Mouse (Mus musculus) myocyte (in vitro differentiated cells): Measurements from ENCODE around the gene Gprc5c. TPM values are rescaled to one million over a fixed set of nuclear protein-coding genes. Genes with fewer than 3 reads are reported as not detected.

Source experiments
- H3K27me3 ChIP-seq: one replicate; pipeline ENCODE4 v1.6.1; 2011; ENCODE audit not compliant: control insufficient read depth, insufficient read depth, insufficient read length
- H3K36me3 ChIP-seq: one replicate; pipeline ENCODE4 v1.6.1; 2011; ENCODE audit not compliant: control insufficient read depth, insufficient read depth
- H3K4me2 ChIP-seq: one replicate; pipeline ENCODE4 v1.6.1; 2011; ENCODE audit warnings: low read depth, control low read depth
- H3K4me3 ChIP-seq: one replicate; pipeline ENCODE4 v1.5.1; 2011; ENCODE audit warnings: mild to moderate bottlenecking, control low read depth, moderate library complexity
- H3K79me2 ChIP-seq: one replicate; pipeline ENCODE4 v1.6.1; 2011; ENCODE audit not compliant: control insufficient read depth, insufficient read depth
- H3ac ChIP-seq: one replicate; pipeline ENCODE4 v1.6.1; 2011; ENCODE audit not compliant: control insufficient read depth, insufficient read length
- CEBPB ChIP-seq: IDR thresholded peaks from 2 replicates; pipeline ENCODE4 v1.6.1; 2011; ENCODE audit warnings: mild to moderate bottlenecking, moderate library complexity; ENCODE audit not compliant: poor library complexity, insufficient read depth, severe bottlenecking
- E2F4 ChIP-seq: IDR thresholded peaks from one replicate; pipeline ENCODE4 v1.6.1; 2011; ENCODE audit warnings: mild to moderate bottlenecking, control low read depth, moderate library complexity; ENCODE audit not compliant: insufficient read depth
- MAX ChIP-seq: IDR thresholded peaks from one replicate; pipeline ENCODE4 v1.6.1; 2011; ENCODE audit warnings: low read depth, mild to moderate bottlenecking, control low read depth
- MYOD1 ChIP-seq, 3 experiments: IDR thresholded peaks; one replicate each; pipeline ENCODE4 v1.6.1; 2011; ENCODE audit warnings: control low read depth in 2 of 3, low read depth in 2 of 3, mild to moderate bottlenecking in 2 of 3, moderate library complexity in 1 of 3; ENCODE audit not compliant: insufficient read length in 2 of 3, control insufficient read depth in 1 of 3
- MYOG ChIP-seq, 3 experiments: IDR thresholded peaks; one replicate each; pipeline ENCODE4 v1.6.1; 2011; ENCODE audit warnings: control low read depth in 2 of 3, low read depth in 2 of 3, mild to moderate bottlenecking in 2 of 3; ENCODE audit not compliant: insufficient read length in 2 of 3, control insufficient read depth in 1 of 3, insufficient read depth in 1 of 3
- POLR2A ChIP-seq: IDR thresholded peaks from one replicate; pipeline ENCODE4 v1.6.1; 2011; ENCODE audit warnings: low read depth, mild to moderate bottlenecking, control low read depth, moderate library complexity; ENCODE audit not compliant: insufficient read length
- POLR2AphosphoS2 ChIP-seq: IDR thresholded peaks from one replicate; pipeline ENCODE4 v1.6.1; 2011; ENCODE audit warnings: low read depth, control low read depth; ENCODE audit not compliant: insufficient read length
- REST ChIP-seq: IDR thresholded peaks from one replicate; pipeline ENCODE4 v1.6.1; 2011; ENCODE audit warnings: mild to moderate bottlenecking, control low read depth, moderate library complexity; ENCODE audit not compliant: insufficient read depth, insufficient read length
- SRF ChIP-seq: IDR thresholded peaks from one replicate; pipeline ENCODE4 v1.6.1; 2011; ENCODE audit warnings: low read depth; ENCODE audit not compliant: control insufficient read depth, insufficient read length
- TCF12 ChIP-seq: IDR thresholded peaks from one replicate; pipeline ENCODE4 v1.6.1; 2011; ENCODE audit warnings: mild to moderate bottlenecking, control low read depth; ENCODE audit not compliant: poor library complexity, insufficient read depth, severe bottlenecking
- TCF3 ChIP-seq: IDR thresholded peaks from one replicate; pipeline ENCODE4 v1.6.1; 2011; ENCODE audit warnings: low read depth, control low read depth; ENCODE audit not compliant: insufficient read length
- USF1 ChIP-seq: IDR thresholded peaks from one replicate; pipeline ENCODE4 v1.6.1; 2011; ENCODE audit warnings: low read depth, mild to moderate bottlenecking, control low read depth, moderate library complexity
- polyA plus RNA-seq: library from polyadenylated mRNA; unstranded; fragments of >200 nt; fragmentation: generic; extraction: Trizol; gene quantifications from one replicate; pipeline ENCODE4 v1.2.1, GENCODE M21; 2012; ENCODE audit warnings: missing spikeins

Gene Gprc5c
- polyA plus RNA-seq, 1 experiment, result 172 TPM

DNA sequence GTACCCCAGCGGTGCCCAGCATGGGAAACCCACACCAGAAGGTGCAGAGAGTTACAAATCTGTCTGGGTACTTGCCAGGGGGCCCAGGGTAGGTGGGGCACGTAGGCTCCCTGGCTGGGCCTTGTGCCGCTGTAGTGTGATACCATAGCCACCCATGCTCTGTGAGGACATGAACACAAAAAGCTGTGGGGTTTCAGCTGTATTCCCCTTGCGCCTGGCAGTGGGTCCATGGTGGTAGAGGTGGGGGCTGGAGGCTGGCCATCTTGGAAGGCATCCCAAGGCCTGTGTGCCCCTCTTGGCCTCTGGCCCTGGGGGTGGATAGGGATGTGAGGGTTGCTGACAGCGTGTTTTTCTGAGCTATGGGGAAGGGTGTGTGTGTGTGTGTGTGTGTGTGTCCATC is 15.0 kb downstream of the Gprc5c start:
- Histone ChIP-seq H3K4me3 (no peak overlapping the region), H3K79me2 (no peaks in the 10 kb centered on the region), H3K27me3 (no peaks in the 10 kb centered on the region), H3K36me3 (no peaks in the 10 kb centered on the region), H3ac (no peak overlapping the region), H3K4me2 (no peak overlapping the region)
- TF ChIP-seq MYOG (IDR thresholded peaks at IDR 0.05; ENCODE audit: control insufficient read depth in 1 of 3, insufficient read depth in 1 of 3, insufficient read length in 2 of 3, low read depth in 2 of 3) (peak in 1 of 3 experiments; percentile 18), E2F4 (no peak), REST (no peak), MYOD1 (IDR thresholded peaks at IDR 0.05; ENCODE audit: control insufficient read depth in 1 of 3, insufficient read length in 2 of 3, low read depth in 2 of 3) (no peak), CEBPB (no peak)

DNA sequence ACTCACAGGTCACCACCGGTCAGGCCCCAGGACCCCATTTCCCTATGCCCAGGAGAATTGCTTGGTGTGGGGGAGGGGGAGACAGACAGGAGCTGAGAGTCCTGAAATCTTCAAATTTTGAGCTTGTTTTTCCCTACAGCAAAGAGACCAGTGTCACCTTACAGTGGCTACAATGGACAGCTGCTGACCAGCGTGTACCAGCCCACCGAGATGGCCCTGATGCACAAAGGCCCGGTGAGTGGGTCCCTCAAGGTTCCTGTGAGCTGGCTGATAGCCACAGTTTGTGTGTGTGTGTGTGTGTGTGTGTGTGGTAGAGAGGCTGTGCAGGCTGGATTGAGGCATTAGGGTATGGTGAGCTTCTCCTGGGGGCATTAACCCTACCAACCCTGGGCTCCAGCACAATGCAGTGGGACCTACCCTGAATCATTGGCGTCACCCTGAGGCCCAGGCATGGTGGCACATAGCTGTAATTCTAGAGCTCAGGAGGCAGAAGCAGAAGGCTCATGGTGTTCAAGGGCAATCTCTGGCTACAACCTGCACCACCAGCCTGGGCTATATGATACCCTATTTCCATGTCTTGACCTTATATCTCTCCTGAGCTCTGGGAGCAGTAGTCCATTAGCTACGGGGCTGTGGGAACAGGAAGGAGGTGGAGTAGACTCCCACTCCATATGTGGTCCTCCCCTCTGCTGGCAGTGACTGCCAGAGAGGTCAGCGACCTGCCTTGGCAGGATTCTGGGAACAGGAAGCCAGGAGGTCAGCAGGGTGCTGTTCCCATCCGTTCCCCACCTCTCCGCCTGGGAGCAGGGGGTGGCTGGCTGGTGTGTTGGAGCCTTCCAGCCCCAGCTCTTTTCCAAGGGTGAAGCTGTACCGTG is 15.8 kb downstream of the Gprc5c start:
- H3ac ChIP-seq, result no peak overlapping the region
- no peaks in the 10 kb centered on the region for H3K79me2 ChIP-seq
- H3K36me3 ChIP-seq, result no peaks in the 10 kb centered on the region
- no peak overlapping the region for H3K4me2 ChIP-seq
- H3K27me3 ChIP-seq, result no peaks in the 10 kb centered on the region
- TF ChIP-seq POLR2AphosphoS2, result no peak
- H3K4me3 ChIP-seq, result no peak overlapping the region

DNA sequence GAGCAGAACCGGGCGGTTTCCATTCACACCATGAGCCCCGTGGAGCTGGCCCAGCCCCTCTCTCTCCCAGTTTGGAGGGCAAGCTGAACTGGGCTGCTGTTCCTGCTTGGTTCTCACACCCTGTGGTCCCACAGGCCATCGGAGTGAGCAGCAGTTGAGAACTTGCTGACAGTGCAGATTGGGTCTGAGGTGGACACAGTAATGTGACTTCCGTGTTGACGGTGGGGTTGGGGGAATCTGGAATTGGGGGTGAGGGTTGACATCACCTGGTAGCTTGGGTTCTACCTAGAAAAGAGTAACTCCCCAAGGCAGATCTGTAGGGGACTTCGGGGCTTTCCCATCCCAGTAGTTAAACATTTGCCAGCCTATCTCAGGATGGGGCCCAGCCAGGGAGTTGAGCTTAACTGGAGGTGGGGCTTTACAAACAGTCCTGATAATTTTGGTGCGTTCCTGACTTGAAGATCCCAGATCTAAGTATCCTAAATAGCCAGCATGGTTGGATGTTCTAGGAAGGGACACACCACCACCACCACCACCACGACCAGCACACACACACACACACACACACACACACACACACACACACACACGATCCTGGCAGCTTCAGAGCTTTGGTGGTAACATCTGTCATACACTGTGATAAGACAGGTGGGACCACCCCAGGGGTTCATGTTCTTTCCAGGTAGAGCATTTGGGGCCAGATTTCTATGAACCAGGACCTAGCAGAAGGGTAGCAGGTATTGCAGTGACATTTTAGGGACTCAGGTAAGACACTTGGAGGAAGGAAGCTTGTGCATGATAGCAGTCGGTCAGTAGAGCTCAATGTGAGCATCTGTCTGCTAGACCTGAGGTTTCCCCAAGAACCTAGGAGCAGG is 16.6 kb downstream of the Gprc5c start:
- Histone ChIP-seq H3K27me3 (no peaks in the 10 kb centered on the region), H3K4me3 (no peak overlapping the region), H3K36me3 (no peaks in the 10 kb centered on the region), H3ac (no peak overlapping the region), H3K79me2 (no peaks in the 10 kb centered on the region), H3K4me2 (no peak overlapping the region)
- no peak for TF ChIP-seq E2F4
- no peak for TF ChIP-seq POLR2AphosphoS2
- TF ChIP-seq MAX, result no peak
- TF ChIP-seq MYOD1 (IDR thresholded peaks at IDR 0.05; ENCODE audit: control insufficient read depth in 1 of 3, insufficient read length in 2 of 3, low read depth in 2 of 3), result no peak
- no peak for TF ChIP-seq SRF
- no peak for TF ChIP-seq TCF3
- no peak for TF ChIP-seq MYOG (IDR thresholded peaks at IDR 0.05; ENCODE audit: control insufficient read depth in 1 of 3, insufficient read depth in 1 of 3, insufficient read length in 2 of 3, low read depth in 2 of 3)
- no peak for TF ChIP-seq POLR2A
- no peak for TF ChIP-seq CEBPB
- TF ChIP-seq TCF12, result no peak
- no peak for TF ChIP-seq USF1
- no peak for TF ChIP-seq REST

DNA sequence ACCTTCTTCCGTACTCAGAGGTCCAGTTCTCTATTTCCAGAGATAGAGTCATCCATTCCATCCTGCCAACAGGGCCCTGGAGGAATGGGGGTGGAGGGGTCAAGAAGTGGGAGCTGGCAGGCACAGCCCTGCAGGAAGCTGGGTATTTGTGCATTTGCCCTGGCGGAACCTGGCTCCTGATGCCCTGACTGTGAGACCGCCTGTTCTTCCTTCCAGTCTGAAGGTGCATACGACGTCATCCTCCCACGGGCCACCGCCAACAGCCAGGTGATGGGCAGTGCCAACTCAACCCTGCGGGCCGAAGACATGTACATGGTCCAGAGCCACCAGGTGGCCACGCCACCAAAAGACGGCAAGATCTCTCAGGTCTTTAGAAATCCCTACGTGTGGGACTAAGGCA is 17.3 kb downstream of the Gprc5c start:
- Histone ChIP-seq H3K4me2 (no peak overlapping the region), H3K79me2 (no peaks in the 10 kb centered on the region), H3K4me3 (no peak overlapping the region), H3ac (no peak overlapping the region), H3K36me3 (no peaks in the 10 kb centered on the region), H3K27me3 (no peaks in the 10 kb centered on the region)
- TF ChIP-seq MYOG (IDR thresholded peaks at IDR 0.05; ENCODE audit: control insufficient read depth in 1 of 3, insufficient read depth in 1 of 3, insufficient read length in 2 of 3, low read depth in 2 of 3), result no peak

DNA sequence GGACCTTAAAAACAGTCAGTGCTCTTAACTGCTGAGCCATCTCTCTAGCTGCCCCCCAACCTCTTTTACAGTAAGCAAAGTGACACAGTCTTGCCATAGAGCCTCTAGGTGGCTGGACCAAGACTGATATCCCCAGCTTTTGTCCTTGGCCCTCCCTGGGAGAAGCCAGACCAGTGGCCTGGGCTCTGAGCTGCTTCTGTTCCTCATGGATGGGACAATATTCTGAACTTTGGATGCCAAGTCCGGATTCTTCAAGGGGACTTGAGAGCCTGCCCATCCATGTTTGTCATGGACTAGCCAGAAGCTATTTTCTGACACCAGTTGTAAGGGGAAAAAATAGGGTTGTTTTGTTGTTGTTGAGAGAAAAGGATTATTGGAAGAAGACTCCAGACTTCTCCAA is 18.8 kb downstream of the Gprc5c start:
- Histone ChIP-seq H3K4me2 (no peak overlapping the region), H3K36me3 (no peaks in the 10 kb centered on the region), H3K79me2 (no peaks in the 10 kb centered on the region), H3ac (no peak overlapping the region), H3K4me3 (no peak overlapping the region), H3K27me3 (no peaks in the 10 kb centered on the region)
- TF ChIP-seq TCF12 (no peak), SRF (no peak), REST (no peak), MYOG (IDR thresholded peaks at IDR 0.05; ENCODE audit: control insufficient read depth in 1 of 3, insufficient read depth in 1 of 3, insufficient read length in 2 of 3, low read depth in 2 of 3) (no peak), MAX (no peak), POLR2A (no peak), USF1 (no peak), MYOD1 (IDR thresholded peaks at IDR 0.05; ENCODE audit: control insufficient read depth in 1 of 3, insufficient read length in 2 of 3, low read depth in 2 of 3) (no peak), E2F4 (no peak), POLR2AphosphoS2 (no peak), TCF3 (no peak), CEBPB (no peak)
